Mouse (Mus musculus) gastrocnemius, adult 8-10 months (tissue): ENCODE results near the gene Stk33. TPM values are rescaled to one million over a fixed set of nuclear protein-coding genes. Genes with fewer than 3 reads are reported as not detected.
"Not testable (repeated sequence)": the region's sequence is repeated elsewhere in the genome, so short reads cannot be mapped to it uniquely, and the experiment has no call there.

Experiments used
- DNase-seq, 2 experiments: peaks; one replicate each; pipeline ENCODE4 v3.0.0; 2022; ENCODE audit warnings: low spot score in 2 of 2
- total RNA-seq, 4 experiments: library from RNA; stranded (reverse); gene quantifications; 2 replicates each; pipeline ENCODE4 v1.2.4; 2022

The Stk33 gene
- 10 to 100 TPM in 3 of 4 experiments, 1 to 10 TPM in 1; 4.0 to 13.1 (median 11.1) TPM for total RNA-seq

DNA sequence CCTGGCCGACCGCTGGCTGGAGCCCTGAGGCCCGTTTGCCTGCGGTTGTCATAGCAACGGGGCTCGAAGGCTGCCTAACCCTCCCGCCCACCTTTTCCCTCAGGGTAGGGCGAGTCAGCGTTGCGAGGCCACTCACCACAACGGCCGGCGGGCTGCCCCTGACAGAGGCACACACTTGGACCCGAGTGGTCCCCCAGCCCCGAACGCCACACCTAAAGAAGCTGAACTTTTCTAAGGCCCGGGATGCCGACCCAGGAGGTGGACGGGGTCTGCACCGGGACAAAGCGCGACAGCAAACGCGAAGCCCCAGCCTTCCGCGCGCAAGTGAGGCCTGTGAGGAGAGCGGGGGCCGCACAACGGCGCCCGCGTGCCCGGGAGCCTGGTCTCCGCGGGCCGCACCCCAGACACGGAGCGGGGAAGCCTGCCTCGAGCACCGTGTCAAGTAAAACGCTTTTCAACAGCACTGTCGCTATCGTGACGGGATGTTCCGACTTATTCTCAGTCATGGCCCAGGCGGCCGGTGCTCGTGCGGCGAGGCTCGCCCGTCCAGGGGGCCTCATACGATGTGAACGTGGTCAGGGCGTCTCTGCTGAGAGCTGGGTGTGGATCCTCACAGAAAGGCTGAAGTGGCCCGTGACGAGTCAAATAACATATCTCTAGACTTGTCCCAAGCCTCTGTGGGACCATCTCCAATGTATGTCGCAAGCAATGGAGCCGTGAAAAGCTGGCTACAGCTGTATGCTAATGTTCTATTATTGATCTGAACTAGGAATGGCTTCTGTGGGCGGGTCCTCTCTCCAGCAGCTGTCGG, at the start of gene Stk33:
TSS of gene Stk33 (minus strand) at position 301 of the 811 bp plus-strand sequence.
- DNase-seq: peak; percentile 18 to 39

DNA sequence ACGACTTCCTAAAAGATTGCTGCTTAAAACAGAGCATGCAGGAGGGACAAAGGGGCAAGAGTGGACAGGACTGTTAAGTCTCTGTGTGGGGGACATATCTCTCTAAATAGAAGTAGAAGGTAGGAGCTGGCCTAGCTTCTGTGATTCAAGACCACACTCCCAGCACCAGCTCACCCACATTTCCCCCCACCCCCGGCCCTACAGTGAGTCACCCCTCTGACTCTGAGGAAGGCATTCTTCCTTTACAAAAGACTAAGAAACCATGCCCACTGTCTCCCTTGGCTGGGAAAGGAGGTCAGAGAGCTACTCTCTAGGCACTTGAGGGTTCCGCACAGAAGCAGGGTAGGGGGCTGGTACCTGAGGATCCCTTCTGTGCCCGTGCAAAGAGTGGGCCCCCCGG, 45.3 kb upstream of the Stk33 start:
- no peak for DNase-seq

DNA sequence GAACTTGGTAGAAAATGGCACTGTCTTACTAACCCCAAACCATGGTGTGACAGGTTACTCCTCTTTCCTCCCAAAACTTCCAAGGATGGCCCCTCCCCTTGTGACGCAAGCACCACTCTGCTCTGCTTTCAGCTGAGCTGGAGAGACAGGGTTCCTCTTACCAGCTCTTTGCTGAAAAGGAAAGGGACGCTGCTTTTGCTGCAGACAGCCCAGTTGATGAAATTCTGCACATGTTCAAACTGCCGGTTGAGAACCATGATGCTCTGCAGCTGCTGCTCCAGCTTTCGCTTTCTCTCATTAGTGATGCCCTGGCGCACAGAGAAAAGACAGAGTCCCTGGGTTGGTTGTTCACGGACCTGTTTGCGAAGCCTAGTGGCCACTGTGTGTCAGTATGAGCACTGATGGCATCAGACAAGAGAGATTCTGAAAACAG, 41.9 kb upstream of the Stk33 start:
- DNase-seq: no peak

DNA sequence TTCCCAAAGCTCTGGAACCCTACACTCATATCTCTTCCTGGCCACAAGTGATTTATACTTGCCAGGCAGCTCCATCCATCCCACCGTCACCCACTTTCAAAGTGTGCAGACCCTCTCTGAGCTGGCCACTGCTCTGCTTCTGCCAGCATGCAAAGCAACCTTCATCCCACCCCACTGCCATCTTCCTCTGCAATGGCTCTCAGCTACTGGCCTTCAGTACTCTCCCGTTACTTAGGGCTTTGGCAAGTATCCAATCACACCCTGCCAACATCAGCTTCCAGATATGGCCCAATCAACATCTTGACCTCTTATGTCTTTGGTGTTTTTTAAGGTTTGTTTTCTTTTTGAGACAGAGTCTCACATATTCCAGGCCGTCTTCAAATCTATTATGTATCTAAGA, 39.0 kb upstream of the Stk33 start:
- DNase-seq: no peak

DNA sequence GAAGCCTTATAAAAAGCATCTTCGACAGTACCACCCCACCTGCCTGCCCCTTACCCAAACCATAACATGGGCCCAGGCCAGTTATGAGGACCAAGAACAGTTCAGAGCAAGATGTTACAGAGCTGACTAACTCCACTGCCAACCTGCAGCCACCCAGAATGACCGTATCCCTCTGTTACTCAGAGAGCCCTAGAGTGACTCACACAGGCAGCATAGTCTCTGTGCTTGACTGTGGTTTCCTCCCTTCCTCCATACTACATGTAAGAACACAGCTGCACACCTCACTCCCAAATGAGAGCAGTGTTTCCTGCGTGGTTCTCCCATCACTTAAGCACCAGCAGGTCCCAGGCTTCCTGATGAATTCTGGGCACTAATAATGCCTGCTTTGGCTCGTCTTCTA, 31.8 kb upstream of the Stk33 start:
- no peak for DNase-seq

DNA sequence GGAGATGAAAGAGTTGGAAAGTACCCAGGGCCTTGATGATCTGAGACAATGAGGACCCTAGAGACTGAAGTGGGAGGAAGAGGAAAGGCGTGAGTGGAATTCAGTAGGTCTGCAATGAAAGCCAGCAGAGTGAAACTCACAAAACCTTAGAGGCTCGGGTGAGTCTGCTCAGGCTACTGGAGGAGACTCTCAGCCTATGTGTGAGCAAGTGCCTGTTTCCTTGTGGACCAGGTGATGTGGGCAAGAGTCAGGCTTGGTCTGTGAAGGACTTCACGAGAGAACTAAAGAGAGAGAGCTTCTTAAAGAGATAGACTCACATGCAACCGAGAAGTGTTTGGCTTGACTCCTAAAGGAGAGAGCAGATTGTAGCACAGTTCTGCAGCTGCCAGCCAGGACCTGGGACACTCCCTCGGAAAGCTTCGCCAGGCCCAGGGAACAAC, 29.4 kb upstream of the Stk33 start:
- DNase-seq: no peak

DNA sequence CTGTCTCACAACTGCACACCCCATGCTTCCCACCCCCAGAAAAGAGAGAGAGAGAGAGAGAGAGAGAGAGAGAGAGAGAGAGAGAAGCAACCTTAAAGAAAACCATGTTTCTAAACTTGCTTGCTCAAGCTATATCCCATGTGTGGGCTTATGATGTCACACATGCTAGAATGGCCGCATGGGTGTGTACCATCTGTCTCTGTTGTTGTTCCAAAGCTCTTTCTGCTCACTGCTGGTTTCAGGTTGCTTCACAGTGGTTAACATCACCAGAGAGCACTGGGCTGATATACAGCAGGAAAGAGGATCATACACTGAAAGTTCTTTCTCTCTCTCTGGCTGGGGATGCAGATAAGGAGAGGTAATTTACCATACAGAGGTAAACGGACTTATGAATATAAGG, 28.7 kb upstream of the Stk33 start:
- DNase-seq: no peak

DNA sequence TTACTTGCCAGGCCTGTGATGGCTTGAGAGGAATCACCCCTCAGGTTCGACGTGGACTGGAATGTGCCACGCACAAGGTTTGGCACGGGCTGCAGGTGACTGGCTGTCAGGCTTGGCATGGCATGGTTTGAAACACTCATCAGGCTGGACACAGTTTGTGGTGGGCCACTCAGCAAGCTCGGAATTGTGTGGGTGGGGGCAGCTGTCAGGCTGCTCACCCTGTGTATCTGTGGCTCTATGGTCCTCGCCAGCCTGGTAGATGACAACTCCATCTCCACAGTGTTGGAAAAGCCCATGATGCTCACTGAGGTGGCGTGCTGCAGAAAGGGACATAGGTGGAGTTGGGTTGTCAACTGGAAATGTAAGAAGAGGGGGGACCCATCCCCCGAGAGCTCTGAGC, 21.8 kb upstream of the Stk33 start:
- DNase-seq: no peak

DNA sequence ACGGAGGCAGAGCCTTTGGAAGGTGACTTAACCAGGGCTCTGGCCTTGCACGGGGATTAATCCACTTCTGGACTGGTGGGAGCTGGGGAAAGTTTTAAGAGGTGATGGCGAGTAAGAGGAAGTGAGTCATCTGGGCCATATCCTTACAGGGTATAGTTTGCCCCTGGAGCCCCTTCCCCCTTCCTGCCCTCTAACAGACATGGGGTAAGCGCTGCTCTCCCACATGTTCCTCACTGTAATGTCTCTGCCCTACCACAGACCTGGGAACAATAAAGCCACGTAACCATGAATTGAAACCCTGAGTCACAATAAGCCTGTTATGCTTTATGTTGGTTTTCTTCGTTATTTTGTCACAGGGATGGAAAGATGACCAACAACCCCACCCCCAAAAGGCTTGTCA, 17.7 kb upstream of the Stk33 start:
- DNase-seq: no peak

DNA sequence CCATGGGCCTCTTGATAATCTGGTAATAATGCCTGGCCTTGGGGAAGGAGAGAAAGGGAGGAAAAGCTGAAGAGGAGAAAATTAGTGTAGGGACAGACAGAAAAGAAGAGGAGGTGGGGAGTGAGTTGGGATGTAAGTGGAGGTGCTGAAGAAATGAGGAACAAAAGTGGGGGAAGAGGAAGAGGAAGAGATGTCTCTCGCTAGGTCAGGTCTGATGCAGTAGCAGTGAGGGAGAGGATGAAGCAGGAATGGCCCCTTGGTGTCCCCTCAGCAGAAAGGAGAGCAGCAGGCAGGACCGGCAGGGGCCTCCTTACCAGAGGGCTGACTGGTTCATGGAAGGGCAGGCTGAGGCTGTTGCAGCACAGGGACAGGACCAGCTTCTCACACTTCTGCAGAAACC, 16.9 kb upstream of the Stk33 start:
- no peak for DNase-seq

DNA sequence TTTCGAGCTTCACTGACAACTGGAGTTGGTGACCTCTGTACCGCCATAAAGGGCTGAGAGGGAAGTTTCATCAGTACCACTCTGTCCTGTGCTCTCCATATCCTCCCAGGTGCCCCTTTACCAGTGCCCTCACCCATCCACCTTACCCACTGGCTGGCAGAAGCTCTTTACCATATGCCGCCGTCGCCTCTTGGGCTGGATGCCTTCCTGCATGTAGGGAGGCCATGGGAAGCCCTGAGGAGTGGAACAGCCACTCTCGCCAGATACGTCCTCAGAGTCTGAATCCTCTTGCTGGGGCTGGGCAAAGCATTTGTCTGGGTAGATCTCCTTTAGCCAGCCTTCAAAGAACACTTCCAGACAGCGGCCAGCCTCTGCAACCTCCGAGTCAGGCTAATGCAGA, 16.0 kb upstream of the Stk33 start:
- no peak for DNase-seq

DNA sequence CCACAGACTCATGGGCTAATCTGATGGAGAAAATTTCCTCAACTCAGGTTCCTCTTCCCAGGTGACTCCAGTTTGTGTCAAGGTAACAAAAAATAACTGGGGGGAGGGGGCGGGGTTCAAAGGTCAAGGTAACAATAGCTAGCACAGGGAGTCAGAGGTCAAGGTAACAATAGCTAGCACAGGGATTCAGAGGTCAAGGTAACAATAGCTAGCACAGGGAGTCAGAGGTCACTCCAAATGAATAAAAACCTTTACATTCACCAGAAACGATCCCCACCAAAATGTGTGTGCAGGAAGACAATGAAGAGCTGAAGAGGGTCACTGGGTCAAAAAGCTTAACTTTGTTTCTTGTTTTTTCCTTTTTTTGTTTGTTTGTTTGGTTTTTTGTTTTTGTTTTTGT, 9.2 kb upstream of the Stk33 start:
- DNase-seq: no peak

DNA sequence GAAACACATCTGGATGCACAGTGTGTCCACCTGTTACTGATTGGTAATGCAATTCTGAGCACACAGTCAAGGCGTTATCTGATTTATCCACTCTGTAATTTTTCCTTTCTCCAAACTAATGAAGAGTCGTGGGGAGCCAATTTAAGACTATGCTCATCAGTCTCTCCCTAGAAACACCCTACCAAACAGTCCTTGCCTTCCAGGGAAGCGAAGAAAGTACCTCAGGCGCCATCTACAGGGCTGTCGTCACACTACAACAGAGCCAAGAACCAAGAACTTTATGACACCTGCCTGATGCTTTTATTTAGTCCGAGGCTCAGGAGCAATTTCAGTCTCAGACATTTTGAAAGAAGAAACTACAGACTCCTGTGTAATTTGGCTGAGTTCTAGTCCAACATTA, 6.1 kb upstream of the Stk33 start:
- no peak for DNase-seq

DNA sequence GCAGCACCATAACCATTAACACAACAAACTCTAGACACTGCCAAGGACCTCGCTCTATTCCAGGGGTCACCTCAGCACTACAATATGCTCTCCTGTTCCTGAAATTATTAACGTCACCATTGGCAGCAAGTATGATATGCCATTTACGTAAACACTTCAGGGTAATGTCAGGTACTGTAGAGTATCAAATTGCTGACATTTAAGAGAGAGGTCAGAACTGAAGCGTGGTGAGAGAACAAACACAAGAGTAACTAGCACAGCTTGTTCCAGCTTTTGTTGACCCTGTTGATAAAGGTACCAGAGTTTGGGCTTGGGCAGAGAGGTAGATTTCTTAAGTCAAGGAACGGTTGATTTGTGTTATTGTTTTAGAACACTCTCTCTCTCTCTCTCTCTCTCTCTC, 3.9 kb upstream of the Stk33 start:
- no peak for DNase-seq

DNA sequence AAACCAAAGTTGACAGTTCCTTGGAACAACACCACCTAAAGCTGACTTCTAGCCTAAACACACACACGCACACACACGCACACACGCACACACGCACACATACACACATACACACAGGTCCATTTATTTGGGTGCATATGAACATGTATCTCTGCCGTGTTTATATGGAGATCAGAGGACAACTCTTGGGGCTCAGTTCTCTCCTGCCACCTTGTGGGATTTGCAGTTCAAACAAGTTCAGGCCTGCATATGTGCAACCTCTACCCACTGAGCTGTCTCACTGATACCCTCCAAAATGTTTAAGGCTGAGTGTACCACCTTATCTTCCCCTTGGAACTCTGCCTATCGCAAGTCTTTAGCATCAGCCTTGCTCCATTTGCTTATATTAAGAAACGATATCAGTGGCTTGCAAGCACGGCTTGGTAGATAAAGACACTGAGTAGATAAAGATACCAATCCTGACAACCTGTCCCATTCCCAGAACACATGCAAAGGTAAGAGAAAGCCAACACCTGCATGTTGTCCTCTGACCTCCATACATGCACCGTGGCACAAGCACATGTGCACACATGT, 1.9 kb upstream of the Stk33 start:
- DNase-seq: no peak

DNA sequence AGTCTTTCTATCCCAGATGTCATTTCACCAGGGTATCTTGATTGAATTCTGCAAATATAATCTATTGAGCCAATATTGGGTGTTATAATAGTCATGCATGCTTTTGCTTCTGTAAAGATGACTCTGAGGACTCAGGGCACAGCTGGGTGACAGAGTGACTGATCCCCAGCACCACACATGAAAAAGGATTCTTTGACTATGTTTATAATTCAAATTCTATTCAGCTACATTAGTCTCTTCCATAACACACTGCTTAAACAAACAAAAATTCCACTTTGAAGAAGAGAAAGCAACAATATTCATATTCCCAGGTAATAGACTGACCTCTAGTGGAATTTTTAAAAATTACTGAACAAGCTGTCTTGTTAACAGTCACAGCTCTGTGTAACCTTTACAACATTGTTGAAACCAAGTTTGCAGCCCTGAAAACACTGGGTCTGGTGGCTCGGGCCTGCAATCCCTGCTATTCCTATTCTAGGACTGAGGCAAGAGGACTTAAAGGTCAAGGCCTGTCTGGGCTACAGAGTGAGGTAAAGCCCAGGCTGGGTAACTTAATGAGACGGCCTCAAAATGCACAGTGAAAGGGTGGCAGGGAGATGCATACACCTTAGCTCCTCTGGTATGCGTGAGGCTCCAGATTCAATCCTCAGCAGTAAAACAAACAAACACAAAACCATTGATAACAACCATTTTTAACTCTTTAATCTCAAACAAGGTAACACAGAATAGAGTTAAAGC, 14.3 kb downstream of the Stk33 start:
- no peak for DNase-seq

DNA sequence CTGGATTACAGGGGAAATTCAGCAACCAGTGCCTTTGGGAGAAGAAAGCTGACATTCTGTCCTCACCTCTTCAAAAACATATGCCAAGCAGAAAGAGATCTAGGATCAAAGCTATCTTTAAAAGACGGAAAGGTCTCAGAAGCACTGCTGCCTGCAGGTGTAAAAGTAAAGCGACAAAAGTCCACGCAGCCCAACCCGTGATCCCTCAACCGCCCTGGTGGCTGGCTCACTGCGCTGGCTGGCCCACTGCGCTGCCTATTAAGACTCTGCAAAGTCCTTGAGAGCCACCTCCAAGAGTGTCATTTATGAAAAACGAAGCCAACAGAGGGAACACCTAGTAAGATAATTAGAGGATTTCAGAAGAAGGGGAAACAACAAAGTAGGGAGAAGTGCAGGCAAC, 16.1 kb downstream of the Stk33 start:
- DNase-seq: no peak

DNA sequence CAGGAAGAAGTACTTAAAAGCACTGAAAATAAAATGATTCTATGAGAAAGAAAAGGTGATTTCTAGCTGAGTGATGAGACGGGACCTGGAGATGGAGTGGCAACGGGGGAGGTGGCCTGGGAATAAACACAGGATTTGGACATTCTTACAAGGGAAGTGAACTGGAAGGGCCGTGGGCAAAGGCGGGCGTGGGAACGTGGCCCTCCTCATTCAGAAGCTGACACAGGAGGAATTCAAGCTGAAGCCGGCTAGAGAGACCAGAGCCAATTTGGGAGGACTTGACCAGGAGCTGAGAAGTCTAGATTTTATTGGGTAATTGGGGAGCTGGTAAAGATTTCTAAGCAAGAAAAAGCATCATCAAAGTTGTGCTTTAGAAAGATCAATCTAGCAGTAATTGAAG, 33.4 kb downstream of the Stk33 start:
- DNase-seq: no peak

DNA sequence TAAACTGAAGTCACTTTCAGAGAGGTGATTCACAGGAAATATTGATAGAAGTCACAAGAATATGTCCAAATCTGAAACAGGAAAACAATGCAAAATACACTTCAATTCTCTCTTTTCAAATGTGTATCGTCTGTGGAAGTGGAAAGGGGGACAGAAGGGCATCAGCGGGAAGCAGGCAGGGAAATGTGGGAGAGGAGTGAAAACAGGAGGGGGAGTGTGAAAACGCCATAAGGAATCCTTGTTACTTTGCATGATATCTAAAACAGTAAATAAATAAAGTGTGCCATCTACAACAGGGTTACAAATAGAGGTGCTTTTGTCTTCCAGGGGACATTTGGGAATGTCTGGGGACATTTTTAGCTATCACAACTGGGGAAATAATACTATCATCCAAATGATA, 39.6 kb downstream of the Stk33 start:
- no peak for DNase-seq

DNA sequence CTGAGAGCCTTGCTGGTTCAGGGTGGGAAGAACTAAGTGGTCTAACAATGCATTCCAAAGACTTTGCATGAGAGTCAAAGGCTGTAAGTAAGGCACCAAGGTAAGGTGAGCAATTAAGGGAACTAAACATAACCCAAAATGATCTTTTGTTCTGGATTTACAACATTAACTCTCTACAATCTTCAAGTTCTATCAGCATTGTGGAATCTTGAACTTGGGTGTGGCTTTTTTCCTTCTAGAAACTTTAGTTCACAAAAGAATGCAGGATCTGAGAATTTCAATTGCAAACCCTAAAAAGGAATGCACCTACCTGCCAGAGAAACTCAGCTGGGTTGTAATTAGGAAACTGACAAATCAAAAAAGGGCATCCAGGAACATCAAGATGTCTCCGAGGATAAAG, 57.8 kb downstream of the Stk33 start:
- no peak for DNase-seq

DNA sequence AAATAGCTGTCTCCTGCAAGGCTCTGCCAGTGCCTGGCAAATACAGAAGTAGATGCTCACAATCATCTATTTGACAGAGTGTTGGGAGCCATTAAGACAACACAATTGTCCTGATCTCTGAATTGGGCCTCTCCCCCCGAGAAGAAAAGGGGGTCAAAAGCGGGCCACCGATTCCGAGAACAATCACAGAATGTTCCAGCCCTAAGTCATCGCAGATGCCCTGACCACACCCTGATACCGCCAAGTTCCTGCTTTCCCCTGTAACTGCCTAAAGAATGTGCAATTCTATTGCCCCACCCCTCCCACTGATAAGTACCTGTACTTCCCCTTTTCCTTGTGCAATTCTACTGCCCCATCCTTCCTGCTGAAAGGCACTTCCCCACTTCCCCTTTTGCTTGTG, 65.3 kb downstream of the Stk33 start:
- DNase-seq: not testable (repeated sequence)

DNA sequence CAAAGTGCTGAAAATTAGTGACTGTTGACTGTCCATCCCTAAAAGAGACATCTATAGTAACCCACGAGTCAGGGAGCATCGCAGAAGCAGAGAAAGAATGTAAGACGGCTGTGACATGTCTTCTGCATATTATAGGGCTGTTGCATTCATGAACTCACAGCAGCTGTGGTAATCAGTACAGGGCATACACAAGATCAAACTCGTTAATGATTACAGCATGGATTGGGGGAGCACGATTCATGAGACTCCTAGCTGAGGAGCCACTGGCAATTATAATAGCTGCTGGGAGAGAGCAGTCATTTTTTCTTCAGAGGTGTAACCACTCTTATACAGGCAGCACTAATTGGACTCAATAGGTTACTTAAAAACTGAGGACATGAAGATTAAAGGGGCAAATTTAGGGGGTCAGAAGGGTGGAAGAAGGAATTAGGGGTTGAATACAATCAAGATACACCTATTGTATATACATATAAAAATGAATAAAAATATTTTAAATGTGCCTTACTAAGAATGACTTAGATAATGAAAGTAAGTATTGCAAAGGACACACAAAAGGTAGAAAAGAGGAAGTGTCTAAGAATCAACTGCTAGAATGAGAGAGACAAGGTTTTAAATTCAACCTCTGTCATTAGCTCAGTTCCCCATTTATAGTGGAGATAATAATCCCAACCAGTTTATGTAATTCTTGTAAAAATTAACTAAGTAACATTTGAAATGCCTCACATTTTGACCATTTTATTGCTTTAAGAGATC, 80.3 kb downstream of the Stk33 start:
- DNase-seq: no peak
